Mouse (Mus musculus): ENCODE measurements around the gene Ecm2.

The Ecm2 gene

DNA sequence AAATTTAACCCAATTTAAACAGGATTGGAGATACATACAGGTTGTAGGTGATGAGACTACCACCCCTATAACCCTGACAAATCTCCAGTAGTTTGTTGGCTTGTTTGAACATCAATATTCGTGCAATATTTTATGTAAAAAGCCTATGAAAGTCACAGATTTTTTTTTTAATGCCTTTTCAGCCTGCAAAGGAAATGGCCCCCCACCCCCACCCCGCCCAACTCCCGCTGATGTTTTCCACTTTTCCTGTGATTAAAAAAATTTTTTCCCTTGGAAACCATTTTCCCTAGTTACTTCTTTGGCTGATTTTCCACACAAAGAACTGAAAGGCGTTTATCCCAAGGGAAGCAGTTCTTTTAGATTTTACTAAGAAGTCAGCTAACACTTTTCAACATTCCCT lies at the start of gene Ecm2:
Ecm2 (plus strand) TSS at position 301 of the 400 bp plus-strand sequence.
- no peak for DNase-seq

DNA sequence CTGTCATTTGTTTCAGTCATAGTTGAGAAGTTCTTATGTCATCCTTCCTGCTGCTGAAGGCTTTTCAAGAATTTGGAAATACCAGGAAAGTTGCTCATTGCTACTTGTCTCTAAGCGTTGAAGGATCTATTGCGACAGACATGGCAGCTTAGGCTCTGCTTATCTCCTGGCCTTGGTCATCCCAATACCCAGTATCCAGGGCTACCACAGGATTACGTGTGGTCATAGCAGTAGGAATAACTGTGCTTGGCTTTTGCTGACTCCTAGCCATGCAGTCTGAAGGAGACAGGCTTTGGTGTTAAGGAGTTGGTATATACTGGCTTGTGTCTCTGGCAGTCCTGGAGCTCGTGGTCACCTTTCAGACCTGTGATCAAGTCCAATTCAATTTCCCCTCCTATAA lies 44.3 kb upstream of the Ecm2 start:
- no peak for DNase-seq

DNA sequence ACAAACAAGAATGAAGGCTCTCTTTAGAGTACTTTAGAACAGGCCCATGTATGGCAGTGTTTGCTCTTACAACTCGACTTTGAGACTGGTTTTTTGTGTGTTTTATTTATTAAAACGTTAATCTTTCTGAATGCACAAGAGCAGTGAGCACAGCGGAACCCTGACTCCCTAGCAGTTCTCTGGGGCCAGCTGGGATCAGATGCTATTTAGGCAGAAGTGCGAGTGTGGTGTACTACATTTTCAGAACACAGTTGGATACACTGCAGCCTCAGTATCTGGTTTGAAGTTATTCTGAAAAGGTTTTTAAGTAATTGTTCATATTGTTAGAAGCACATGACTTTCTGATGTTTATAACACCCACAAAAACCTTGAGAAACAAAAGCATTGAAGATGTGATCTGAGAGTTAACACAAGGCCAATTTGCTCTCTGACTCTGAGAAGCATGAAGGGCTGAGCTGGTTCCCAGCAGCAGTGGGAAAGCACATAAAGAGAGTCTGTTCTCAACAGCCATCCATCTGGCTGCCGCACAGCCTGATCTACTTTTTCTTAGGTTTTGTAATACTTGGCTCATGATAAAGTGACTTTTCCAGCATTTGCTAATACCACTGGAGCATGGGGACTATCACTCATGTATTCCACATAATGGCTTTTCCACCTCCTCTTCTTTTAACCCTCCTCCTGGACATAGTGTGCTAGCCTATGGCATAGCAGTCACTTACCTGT lies 43.8 kb upstream of the Ecm2 start:
- no peak for DNase-seq

DNA sequence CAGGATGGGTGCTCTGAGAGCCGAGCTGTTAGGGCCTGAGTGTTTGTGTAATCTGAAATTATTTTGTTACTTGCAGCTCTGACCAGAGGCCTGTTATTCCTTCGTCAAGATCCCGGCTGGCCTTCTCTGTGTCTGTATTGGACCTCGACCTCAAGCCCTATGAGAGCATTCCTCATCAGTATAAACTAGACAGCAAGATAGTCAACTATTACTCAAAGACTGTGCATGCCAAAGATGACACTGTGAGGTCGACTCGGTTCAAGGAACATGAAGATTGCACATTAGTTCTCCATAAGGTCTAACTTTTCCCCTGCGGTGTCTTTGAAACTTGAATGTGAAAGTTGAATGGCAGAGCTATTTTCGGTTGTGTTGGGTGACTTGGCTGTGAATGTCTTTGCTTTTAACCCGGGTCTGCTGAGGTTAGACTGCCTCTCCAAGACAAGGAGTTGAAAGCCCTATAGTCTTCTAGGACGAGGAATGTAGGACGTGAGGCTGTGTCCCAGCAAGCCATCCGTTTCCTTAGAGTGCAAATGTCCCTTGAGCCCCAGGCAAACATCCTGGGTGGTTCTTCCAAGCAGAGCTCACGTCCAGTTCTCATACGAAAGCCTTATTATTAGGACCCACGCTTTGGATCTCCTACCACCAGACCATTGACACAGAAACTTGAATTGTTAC lies 43.0 kb upstream of the Ecm2 start:
- DNase-seq, result no peak

DNA sequence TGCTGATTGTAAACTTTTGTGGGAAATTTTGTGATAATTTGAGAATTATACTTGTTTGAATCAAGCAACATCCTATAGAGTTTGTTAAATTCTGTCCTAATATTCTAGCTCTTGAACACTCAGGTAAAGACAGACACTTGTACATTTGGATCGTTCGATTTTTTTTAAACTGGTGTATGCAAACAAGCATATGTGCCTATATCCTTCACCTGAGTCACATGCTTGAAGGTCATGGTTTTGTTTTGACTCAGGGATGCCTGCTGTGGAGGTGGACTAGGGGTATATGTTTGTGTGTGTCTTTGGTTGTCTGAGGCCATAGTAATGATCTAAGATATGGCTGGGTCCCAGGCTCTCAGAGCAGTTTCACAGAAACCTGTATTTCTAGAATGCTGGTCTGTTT lies 41.7 kb upstream of the Ecm2 start:
- no peak for DNase-seq

DNA sequence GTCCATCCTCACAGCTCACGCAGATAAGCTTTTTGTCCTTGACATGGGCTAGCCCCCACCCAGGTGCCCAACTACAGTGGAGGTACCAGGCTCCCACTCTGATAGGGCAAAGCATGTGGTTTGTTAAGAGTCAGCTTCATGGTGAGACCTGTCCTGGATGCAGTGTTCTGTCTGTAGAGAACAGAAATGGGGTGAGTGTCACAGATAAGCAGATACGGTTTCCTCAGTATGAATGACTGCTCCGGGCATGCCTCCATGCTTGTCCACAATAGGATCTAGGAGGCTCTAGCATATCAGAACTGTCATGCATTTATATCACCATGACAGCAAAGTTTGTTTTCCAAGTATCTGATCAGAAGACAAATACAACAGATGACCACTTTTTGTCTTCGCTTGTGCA lies 38.7 kb upstream of the Ecm2 start:
- DNase-seq, result no peak

DNA sequence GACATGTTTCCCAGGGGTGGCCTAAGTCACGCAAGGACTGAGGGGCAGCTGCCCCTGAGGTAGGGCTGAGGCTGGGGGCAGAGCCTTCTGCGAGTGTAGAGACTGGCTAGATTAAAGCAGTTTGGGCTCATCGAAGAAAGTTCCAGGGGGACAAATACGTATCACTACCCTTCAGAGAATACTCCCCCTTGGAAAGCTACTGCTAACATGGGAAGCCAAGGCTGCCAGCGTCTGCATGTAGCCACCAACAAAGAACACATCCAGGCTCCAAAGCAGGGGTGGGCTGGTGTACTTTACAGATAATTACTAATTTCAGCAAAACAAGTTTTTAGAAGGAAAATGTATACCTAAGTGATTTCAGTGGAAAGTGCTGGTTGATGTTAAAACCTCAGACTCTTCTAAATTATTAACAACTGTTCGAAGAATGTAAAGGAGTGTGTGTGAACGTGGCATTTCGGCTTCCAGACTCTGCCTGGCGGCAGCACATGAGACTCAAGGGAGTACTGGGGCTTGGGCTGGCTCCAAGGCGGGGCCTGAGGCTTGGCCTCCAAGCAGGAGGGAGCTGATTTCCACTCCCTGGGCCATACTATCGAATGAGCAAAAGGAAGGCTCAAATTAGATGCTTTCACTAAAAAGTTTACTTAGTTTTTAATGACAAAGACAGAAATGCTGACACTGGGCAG lies 38.1 kb upstream of the Ecm2 start:
- no peak for DNase-seq

DNA sequence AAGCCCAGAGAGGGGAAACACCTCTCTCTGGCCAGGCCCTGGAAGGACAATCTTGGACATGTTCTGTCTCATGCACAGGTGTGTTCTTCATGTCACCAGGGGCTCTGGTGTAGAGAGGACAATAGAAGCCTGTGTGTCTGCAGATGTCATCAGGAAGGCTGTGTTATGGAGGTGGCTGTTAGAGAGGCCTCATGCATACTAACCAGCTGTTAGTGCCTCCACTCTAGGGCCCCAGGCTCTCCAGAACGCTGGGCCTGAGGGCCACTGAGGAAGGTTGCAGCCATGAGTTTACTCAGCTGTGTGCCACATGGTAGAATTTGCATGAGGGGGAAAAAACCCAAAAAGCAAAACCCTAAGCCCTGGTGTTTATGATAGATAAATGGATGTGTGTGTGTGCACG lies 37.0 kb upstream of the Ecm2 start:
- DNase-seq, result no peak

DNA sequence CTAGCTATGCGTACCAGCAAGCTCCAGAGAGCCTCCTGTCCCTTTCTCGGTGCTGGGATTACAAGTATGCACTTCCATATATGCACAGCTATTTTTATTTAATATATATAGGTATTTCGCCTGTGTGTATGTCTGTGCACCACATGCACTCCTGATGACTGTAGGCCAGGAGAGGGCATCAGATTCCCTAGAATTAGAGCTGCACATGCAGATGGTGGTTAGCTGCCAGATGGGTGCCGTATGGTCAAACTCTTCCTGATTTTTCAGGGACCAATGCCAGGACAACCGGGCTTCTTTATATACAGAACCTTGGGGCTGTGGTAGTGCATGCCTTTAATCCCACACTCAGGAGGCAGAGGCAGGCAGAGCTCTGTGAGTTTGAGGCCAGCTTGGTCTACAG lies 35.6 kb upstream of the Ecm2 start:
- DNase-seq, result no peak

DNA sequence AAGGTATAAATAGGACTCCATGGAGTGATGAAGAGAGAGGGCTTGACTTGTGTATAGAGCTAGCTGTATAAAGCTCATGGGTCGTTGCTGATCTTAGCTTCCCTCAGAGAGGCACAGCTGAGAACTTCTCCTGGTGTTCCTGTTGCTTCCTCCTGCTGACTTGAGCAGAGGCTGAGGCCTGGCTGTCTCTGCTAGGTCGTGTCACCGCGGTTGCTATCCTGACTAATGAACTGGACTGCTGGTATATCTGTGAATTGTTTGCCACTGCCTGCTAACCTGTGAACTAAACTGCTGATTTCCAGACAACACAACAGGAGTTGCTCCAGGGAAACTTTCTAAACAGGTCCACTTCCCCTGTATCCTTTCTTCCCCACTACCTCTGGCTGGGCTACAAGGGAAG lies 34.3 kb upstream of the Ecm2 start:
- DNase-seq, result no peak

DNA sequence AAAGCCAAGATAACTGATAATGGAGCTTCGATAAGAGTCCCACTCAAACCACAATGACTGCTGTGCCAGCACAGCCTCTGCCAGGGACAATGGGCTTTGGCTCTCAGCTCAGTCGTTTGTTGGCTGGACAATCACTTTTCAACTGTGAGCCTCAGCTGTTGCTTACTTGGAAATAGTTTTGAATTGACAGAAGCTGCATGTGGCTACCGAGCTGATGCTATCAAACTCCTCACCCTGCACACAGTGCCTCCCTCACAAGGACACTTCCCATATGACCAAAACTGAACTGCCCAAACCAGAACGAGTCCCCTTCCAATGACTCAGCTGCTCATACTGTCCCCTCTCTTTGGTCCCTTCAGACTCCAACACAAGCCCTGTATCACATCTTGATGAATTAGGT lies 33.8 kb upstream of the Ecm2 start:
- no peak for DNase-seq

DNA sequence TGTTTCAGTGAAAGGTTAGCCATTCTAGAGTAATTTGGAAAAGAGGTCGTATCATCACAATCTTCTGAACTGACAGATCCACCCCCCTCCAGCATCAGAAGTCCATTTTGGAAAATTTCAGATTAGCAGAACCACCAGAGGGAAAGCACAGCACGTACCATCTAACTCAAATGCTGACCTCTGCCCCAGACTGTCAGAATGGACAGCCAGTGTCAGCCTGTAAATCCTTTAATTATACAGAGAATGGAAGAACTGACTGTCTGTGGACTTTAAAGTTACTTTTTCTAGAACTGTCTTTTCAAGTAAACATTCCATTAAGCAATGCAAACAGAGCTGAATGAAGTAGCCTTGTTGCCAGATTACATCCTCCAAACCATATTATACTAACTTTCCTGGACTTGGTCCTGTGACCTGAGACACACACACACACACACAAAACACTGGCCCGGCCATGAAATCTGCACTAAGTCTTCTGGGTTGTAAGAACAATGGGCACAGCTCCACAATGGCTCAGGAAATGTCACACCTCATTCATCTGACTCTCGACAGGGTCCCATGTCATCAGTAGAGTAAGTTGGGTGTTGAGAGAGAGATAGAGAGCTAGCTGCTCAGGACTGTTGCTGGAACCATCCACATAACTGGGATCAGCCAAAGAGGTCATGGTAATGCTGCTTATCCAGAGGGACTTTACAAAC lies 32.5 kb upstream of the Ecm2 start:
- DNase-seq, result no peak

DNA sequence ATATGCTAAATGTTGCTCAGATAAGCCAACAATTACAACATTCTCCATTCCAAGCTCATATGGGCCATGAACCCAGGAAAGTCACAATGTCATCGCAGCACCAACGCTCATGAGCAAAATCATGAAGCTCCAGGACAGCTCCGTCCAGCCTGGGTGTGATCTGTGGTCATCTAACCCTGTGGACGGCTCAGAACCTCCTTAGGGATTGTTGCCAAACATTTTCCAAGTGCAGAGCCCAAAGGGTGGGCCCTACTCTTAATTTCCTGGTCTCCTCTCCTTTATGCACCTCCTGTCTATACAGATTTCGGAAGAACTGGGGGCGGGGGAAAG lies 32.0 kb upstream of the Ecm2 start:
- DNase-seq, result no peak

DNA sequence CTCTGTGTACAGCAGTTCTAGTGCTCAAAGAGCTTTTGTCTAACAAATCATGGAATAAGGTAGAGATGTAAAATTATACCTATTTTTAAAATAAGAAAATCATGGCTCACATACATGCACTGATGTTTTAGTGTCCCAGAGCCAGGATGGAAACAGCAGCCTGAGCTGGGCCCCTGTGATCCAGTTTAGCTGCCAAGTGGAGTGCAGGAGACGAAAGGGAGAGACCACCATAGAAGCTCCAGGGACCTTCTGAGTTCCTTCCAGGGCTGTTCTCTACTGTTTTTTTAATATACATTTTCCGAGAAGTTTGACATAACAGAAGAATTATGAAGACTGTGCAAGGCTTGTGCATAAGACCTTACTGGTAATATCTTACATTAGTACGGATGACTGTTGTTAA lies 26.7 kb upstream of the Ecm2 start:
- no peak for DNase-seq

DNA sequence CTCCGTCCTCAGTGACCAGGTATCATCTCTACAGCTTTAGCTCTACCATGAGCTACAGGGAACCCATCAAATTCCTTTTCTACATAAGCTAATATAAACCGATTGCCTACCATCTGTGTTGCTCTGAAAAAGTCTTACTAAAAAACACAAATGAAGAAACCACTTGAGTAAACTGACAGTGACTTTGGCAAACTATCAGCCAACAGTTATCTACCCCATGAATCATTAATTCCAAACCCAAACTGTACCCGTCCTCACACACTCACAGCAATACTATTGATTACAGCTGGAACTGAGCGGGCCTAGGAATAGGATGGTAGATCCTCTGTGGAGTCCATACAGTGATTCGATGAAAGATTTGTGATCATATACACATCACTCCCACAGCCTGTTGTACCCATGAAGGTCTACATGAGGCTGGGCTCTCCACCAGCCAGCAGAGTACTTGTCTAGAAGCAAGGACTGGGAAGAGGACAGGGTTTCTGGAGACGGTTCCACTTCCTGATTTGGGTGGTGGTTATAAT lies 25.7 kb upstream of the Ecm2 start:
- no peak for DNase-seq

DNA sequence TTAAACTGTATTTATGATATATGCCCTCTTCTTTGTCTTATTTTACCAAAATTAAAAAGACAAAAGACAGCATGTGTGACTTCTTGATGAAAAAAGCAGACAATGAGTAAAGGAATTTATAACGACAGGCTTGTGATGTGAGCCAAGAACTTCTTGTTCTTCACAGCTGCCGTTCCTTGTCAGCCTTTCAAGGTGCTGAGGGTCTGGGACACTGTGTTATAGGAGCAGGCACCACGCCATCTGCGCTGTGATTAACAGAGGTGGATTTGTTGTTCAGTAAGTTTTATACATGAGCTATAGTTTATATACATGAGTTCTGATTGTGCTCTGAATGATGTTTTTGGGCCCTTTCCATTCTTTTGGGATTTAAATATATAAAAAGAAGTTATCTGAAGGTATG lies 25.2 kb upstream of the Ecm2 start:
- DNase-seq, result no peak

DNA sequence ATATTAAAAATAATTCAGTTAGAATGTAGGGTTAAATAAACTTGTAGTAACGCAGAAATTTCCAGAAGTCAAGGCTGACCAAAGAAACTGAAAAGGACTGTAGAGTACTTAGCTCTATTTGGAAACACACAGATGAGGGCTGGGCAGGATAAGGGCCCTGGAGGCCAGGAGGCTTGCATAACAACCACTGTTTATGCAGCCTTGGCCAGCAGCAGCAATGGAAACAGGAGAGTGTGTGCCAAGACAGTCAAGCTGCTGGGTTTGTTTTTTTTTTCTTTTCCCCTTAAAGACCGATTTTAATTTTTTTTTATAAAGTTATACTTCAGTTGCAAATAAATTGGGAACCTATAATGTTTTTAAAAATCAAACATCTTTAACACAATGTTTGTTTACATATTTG lies 24.6 kb upstream of the Ecm2 start:
- DNase-seq, result peak; percentile 62

DNA sequence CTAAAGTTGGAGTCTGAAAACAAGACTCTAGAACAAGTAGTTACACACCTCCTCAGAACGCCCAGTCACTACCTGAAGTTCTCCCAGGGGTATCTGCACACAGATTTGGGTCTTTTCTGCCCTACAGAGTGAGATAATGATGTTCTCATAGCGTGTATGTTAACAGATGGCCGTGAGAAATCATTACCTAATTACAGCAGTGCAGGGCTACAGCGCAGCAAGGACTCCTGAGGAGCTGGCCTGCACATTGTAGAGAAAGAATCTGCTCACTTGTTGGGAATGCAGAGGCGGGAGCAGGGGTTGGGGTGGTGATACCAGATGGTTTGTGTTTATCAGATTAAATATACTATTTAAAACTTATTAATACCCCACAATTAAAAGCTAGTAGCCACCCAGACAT lies 24.1 kb upstream of the Ecm2 start:
- peak; percentile 45 for DNase-seq

DNA sequence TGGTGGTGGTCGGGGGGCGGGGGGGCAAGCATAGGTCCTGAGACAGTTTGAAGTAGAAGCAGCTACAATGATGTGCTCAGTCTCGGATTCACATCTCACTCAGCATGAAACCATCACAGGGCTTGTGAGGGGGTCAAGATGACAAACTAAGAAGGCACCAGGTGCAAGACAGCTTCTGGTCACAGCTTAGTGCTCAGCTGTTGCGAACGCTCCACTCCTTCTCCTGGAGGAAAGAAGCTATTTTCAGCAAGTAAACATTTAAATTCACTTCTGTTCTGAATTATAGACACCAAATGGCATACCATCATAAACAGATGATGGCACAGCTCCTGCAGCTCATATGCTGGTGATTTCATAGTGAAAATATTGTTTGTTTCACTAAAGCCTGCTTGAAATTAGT lies 19.2 kb upstream of the Ecm2 start:
- no peak for DNase-seq

DNA sequence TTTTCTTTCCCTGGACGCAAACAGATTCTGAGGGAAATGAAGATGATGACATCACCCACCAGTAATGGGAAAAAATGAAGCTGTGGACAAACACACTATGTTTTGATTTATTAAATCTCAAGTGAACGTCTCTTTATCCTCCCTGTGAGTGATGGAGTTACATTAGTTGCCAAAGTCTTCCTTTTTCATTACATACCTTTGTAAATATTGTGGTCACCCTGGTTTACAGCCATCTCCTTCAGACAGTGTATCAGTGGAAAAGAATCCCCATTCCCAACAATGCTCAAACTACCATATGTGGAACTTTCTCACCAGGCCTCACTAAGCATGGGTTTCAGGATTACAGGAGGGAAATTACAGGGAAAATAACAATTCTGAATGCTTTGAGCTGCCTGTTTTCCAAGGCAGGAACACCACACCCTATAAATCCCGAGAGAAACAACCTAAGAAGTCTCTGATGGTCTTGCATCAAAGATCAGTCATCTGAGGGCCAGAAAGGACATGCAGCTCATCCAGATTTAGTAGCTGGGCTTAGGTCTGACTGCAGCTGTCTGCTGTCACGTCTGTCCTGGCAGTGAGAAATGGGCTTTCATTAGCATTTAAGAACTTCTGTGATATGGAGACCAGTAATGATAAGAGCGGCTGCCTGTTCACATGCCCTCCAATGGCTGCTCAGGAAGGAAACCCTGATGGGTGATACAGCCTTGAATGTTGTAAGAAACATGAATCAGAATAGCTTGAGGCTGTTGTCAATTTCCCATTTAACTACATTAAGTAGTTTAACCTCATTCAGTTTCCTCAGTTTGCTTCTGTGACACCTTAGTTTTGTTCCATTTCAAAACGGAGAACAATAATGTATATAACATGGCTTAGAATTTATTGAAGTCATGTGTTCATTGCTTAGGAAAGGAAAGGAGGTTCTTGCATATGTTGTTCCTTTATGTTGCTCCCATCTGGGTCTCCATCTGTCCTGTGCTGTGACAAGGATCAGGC lies 11.9 kb upstream of the Ecm2 start, which contains the start of gene Tes3-ps:
Tes3-ps (plus strand) TSS at position 943 of the 993 bp plus-strand sequence.
- DNase-seq, result no peak

DNA sequence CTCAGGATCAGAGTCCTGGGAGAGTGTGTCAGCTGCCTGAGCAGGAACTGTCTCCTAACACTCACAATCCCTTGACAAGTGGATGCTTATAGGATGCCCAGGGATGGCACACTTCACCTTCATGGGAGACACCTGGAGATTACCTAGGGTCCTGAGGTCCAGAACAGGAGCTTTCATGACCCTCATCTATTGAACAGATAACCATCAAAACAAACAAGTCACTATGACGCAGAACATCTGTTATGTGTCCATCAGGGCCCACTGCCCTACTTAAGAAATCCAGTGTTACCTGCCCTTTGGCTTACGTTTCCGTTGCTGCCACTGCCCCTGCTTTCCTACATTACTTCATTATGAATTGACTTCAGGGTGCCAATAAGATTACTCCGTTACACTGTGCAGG lies 1.2 kb downstream of the Ecm2 start:
- DNase-seq, result no peak

DNA sequence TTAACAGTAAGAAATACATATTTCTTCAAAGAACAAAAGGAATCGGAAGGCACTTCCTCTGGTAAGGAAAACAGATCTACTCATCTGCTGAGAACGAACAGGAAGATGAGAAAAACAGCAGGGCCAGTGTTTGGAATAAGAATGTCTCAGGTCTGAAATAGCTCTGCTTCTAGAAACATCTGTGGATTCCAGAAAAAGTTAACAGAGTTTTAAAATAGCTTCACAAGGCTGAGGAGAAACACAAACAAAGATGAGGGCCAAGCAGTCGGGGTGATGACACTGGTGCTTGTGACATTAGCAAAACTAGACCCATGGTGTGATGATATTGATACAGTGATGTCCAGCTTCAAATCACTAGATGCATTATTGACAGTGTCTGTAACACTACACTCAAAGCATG lies 2.6 kb downstream of the Ecm2 start:
- no peak for DNase-seq

All from cerebellum, adult 11-12 months (tissue).